Mouse (Mus musculus) left cerebral cortex, adult 6 months (tissue): Measurements from ENCODE around the gene Zp2. TPM values are rescaled to one million over a fixed set of nuclear protein-coding genes. Genes with fewer than 3 reads are reported as not detected.

ENCODE experiments used
- long read RNA-seq, 2 experiments: library from polyadenylated mRNA; unstranded; transcript quantifications; one replicate each; pipeline ENCODE4 v2.0.0; 2019 to 2020
- polyA plus RNA-seq: library from polyadenylated mRNA; unstranded; fragments of <200 nt; fragmentation: Nextera tagmentation; gene quantifications from 2 replicates; pipeline ENCODE4 v1.2.3, GENCODE M21; 2021

Gene Zp2
- not detected in 2 replicates for polyA plus RNA-seq
- long read RNA-seq, experiment 1: 0 reads
- long read RNA-seq, experiment 2: 0 reads

DNA sequence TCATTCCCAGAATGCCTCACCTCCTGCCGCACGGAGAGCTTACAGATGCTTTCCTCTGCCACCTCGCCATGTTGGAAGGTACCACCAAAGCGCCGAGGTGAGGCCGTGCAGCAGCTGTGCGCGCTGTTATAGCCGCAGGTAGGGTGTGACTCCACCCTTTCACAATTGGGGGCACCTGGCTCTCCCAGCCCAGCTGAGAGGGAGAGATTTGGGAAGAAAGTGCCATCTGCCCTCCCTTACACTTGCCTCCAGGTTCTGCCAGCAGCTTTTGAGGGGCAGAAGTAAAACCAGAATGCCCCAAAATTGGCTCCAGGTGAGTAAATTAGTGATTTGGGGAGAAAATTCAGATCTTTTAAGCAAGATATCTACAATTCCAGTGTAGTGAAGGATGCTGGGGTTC, at the start of gene Zp2:
Zp2 (minus strand) TSS at position 101 of the 400 bp plus-strand sequence.

DNA sequence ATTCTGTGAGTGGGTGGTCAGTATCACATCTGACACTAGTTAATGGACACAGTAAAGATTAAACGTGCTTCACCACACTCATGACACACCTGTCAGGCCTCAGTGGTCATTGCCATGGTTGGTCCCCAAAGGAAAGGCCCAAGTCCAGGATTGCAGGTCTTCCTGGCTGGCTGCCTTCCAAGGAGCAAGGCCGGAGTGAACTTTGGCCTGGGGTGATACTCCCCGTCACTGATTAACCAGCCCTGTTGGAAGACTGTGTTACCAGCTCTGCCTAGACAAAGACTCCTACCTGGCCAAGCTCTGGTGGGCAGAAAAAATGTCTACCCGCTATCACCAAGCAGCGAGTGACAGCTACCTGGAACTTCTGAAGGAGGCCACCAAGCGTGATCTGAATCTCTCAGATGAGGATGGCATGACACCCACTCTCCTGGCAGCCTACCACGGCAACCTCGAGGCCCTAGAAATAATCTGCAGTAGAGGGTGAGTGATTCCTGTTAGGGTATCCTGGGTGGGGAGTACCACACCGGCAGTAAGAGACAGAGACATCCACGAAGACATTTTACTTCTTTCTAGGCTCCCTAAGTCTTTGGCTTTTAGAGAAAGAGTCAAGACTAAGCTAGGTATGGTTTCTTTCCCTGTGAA, 28.6 kb upstream of the Zp2 start, which contains the start of gene Anks4b:
Anks4b (plus strand) TSS at position 256 of the 642 bp plus-strand sequence.

DNA sequence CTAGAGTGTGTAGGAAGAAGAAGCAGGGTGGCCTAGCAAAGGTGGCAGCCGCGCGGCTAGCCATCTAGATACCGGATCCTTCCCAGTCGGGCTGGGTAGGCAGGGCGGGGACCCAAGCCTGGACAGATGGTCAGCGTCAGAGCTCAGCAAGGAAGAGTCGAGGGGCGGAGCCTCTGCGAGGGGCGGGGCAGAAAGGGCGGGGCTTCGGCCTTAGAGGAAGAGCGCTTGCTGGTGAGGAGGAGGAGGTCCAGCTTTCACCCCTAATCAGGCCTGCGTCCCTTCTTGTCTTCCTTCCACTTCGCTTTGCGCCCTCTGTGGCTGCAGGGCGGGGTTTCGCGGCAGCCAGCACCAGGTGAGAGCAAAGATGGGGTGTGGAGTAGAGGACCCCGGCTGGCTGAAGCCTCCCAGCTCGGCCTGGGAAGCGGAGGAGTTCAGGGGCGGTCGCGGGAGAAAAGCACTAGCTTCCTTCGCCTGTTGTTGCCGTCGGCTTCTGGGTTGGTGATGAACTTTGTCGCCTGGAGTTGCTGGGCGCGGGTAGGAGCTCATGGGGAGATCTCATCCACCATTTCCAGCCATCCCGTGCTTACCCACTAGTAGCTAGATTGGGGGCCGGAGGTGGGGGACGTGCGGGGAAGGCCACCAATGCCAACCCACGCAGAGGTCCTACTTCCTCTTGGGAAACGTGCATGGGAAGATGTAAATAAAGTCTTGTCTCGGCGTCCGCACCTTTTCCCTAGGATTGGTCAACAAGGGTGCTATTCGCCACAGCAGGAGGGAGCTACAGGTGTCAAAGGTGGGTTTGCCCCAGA, 42.7 kb downstream of the Zp2 start, which contains the start of gene Tmem159:
Tmem159 (plus strand) TSS at position 190 of the 809 bp plus-strand sequence.

DNA sequence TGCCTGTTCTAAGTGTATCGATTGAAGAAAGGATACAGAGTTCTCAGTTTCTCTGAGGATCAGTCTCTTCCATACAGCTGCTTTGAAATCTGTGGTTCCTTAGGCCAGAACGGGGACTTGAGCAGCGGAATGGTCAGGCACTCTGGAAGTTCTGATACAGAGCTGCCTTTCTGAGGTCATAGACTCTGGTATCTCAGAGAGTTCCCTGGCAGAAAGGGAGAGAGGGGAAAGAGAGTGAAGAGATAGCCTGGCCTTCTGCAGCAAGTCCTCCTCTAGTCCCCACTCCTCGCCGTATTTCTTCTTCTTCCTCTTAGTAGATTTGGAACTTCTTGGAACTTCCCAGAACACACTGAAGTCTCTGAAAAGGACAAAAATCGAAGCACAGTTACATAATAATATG, 49.9 kb downstream of the Zp2 start, which contains the start of gene Dnah3:
Dnah3 (minus strand) TSS at position 101 of the 400 bp plus-strand sequence.

Other genes starting within 250 kb of the Zp2 start
- gene Lyrm1, start 249.4 kb downstream of the Zp2 start, polyA plus RNA-seq: 20.6 and 21.4 TPM in 2 replicates
- gene Dcun1d3, start 249.0 kb downstream of the Zp2 start, polyA plus RNA-seq: 2.6 and 2.8 TPM in 2 replicates
- gene Dnah3, start 50.0 kb downstream of the Zp2 start, polyA plus RNA-seq: 0.04 and 0.07 TPM in 2 replicates
- 25.0 and 27.6 TPM in 2 replicates for gene Tmem159, start 42.9 kb downstream of the Zp2 start, polyA plus RNA-seq
- gene Anks4b, start 28.6 kb upstream of the Zp2 start, polyA plus RNA-seq: 0.05 TPM in 2 replicates
- 57.9 and 77.8 TPM in 2 replicates for gene Crym, start 56.8 kb upstream of the Zp2 start, polyA plus RNA-seq
- not detected in 2 replicates for gene Abca14, start 58.7 kb upstream of the Zp2 start, polyA plus RNA-seq
- gene Abca15, start 183.4 kb upstream of the Zp2 start, polyA plus RNA-seq: not detected in 2 replicates